Mouse (Mus musculus) liver, postnatal 0 days (tissue): ENCODE measurements around the gene Syt10. TPM values are rescaled to one million over a fixed set of nuclear protein-coding genes. Genes with fewer than 3 reads are reported as not detected.

Experiments used
- ATAC-seq: fragments of 200-750 bp; cut with Nextera tagmentation; 2 replicates; pipeline ENCODE4 v1.8.0; 2017; ENCODE audit warnings: mild to moderate bottlenecking, moderate library complexity
- DNase-seq: peaks from one replicate; pipeline ENCODE4 v3.0.0-alpha.2; 2016
- H3K27ac ChIP-seq: fragments of 300-500 bp; sonication (generic); 2 replicates; pipeline ENCODE4 v1.5.1; 2014; ENCODE audit warnings: antibody characterized with exemption, moderate library complexity, mild to moderate bottlenecking, low read depth
- H3K27me3 ChIP-seq: fragments of 300-500 bp; sonication (generic); 2 replicates; pipeline ENCODE4 v1.6.1; 2014; ENCODE audit warnings: low read length, control low read depth, mixed read lengths; ENCODE audit not compliant: insufficient read depth
- H3K36me3 ChIP-seq: fragments of 300-500 bp; sonication (generic); replicated peaks from 2 replicates; pipeline ENCODE4 v1.6.1; 2014; ENCODE audit warnings: mild to moderate bottlenecking, control low read depth, low read length, moderate library complexity, mixed read lengths; ENCODE audit not compliant: insufficient read depth
- H3K4me1 ChIP-seq: fragments of 300-500 bp; sonication (generic); 2 replicates; pipeline ENCODE4 v1.6.1; 2014; ENCODE audit warnings: antibody characterized with exemption, mild to moderate bottlenecking, control low read depth; ENCODE audit not compliant: insufficient read depth
- H3K4me2 ChIP-seq: fragments of 300-500 bp; sonication (generic); 2 replicates; pipeline ENCODE4 v1.6.1; 2014; ENCODE audit warnings: low read depth, mild to moderate bottlenecking, low read length, moderate library complexity, mixed read lengths
- H3K4me3 ChIP-seq: fragments of 300-500 bp; sonication (generic); 2 replicates; pipeline ENCODE4 v1.5.1; 2014; ENCODE audit warnings: low read depth, low read length
- H3K9ac ChIP-seq: fragments of 300-500 bp; sonication (generic); replicated peaks from 2 replicates; pipeline ENCODE4 v1.6.1; 2014; ENCODE audit warnings: mild to moderate bottlenecking, moderate library complexity
- H3K9me3 ChIP-seq: fragments of 300-500 bp; sonication (generic); 2 replicates; pipeline ENCODE4 v1.6.1; 2016; ENCODE audit warnings: mild to moderate bottlenecking, control low read depth, low read length, mixed read lengths
- CTCF ChIP-seq: sonication (generic); IDR thresholded peaks from 2 replicates; pipeline ENCODE4 v1.5.1; 2016; ENCODE audit warnings: antibody characterized with exemption, low read depth
- EP300 ChIP-seq: IDR thresholded peaks from 2 replicates; pipeline ENCODE4 v1.6.1; 2016; ENCODE audit warnings: antibody characterized with exemption, low read depth, mild to moderate bottlenecking
- WGBS: fragments of 180-500 bp; shearing (Covaris S2); extraction: QIAGEN DNeasy Blood & Tissue Kit; methylation state at CpG from one replicate; pipeline ENCODE4 v1.1.7; 2014; ENCODE audit not compliant: insufficient replicate concordance; 5-methylcytosine and 5-hydroxymethylcytosine counted together
- microRNA-seq: library from miRNA; unstranded; fragments of <30 nt; microRNA quantifications from one replicate; pipeline ENCODE4, GENCODE M21; 2016
- polyA plus RNA-seq: library from polyadenylated mRNA; unstranded; fragments of >200 nt; fragmentation: Nextera tagmentation; extraction: Ambion mirVana; gene quantifications from 2 replicates; pipeline ENCODE4 v1.2.1, GENCODE M21; 2015

The Syt10 gene
- polyA plus RNA-seq, 1 experiment from 2014 or later, result not detected

DNA sequence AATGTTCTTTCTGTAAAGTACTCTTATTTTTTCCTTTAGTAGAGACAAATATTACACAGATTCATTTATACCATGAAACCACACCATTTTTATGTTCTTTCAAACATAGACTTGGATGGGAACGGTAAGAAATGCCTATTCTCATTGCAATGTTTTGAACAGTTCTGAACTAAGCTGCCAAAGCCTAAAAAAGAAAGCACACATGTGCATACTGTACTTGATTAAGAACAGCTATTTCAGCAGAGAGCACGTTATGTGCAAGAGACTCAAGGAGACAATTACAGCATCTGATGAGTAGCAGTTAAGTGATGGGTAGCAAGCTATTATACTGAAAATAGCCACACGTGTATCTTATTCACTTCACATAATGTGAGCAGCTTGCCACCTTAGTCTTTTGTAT lies 108.0 kb downstream of the Syt10 start:
- Histone ChIP-seq H3K27ac (no peak overlapping the region), H3K4me1 (no peaks in the 10 kb centered on the region), H3K9me3 (no peaks in the 10 kb centered on the region), H3K4me2 (no peak overlapping the region), H3K27me3 (no peaks in the 10 kb centered on the region), H3K36me3 (no peaks in the 10 kb centered on the region), H3K4me3 (no peak overlapping the region), H3K9ac (no peak overlapping the region)
- WGBS, result 68% methylated on average over 3 of the region's 3 CpGs
- ATAC-seq (no peak), DNase-seq (no peak)
- TF ChIP-seq EP300, result no peak
- TF ChIP-seq CTCF, result no peak

Small RNA genes lying within 50 kb of the gene (microRNA-seq; reads per million reads assigned to microRNA genes)
- not detected for gene Gm24643

Other genes starting within 250 kb of the Syt10 start
- 2.8 and 3.2 TPM in 2 replicates for gene Rabl2, start 249.9 kb downstream of the Syt10 start, polyA plus RNA-seq